Comparison of ENCODE assay signal across 9 mouse cellular contexts in genomic region chr9:72170235-72170634, GRCm38 (mm10). TPM values are rescaled to one million over a fixed set of nuclear protein-coding genes. Genes with fewer than 3 reads are reported as not detected.
DNase-seq lines count a peak whose midpoint lies in the region; ATAC-seq and TF ChIP-seq lines count a peak whose summit lies in the region.
"Had no signal": no experiment of that assay in that cellular context is flagged by ENCODE, and none has a peak within 500 bp of the region (broad histone marks: within the 10 kb centered on the region; RNA-seq: fewer than 3 reads in every experiment).

No protein-coding gene starts in this region.

- peaks cover 12% of the 10 kb centered on the region for H3K4me1 ChIP-seq in kidney, embryonic 16.5 days (ENCODE audit: insufficient read depth, low read length)
- peaks cover 15% of the 10 kb centered on the region for H3K4me1 ChIP-seq in embryonic facial prominence, embryonic 14.5 days (ENCODE audit: control insufficient read depth, insufficient read depth, low read length)
- peaks cover 5% of the 10 kb centered on the region for H3K4me1 ChIP-seq in intestine, postnatal 0 days (replicated peaks; ENCODE audit: control insufficient read depth, insufficient read depth, low read length)
- peaks cover 8% of the 10 kb centered on the region; the same call in 1 of the 2 replicates for H3K4me1 ChIP-seq in neural tube, embryonic 12.5 days

- no peak for TF ChIP-seq CTCF in intestine, postnatal 0 days (IDR thresholded peaks at IDR 0.05; ENCODE audit: low read depth)

- peak overlapping the region; percentile 69 for H3K4me2 ChIP-seq in kidney, embryonic 16.5 days (replicated peaks; ENCODE audit: low read depth, low read length)
- H3K4me2 ChIP-seq in embryonic facial prominence, embryonic 14.5 days (ENCODE audit: low read depth, low read length): peak overlapping the region; percentile 57
- peak overlapping the region; percentile 61 for H3K4me2 ChIP-seq in intestine, postnatal 0 days (replicated peaks; ENCODE audit: low read depth)
- H3K4me2 ChIP-seq in neural tube, embryonic 12.5 days (replicated peaks): peak overlapping the region; percentile 49

- peak overlapping the region; percentile 67 for H3K9ac ChIP-seq in kidney, embryonic 16.5 days (replicated peaks; ENCODE audit: low read length)
- H3K9ac ChIP-seq in embryonic facial prominence, embryonic 14.5 days (ENCODE audit: low read depth, low read length): peak overlapping the region; percentile 55
- peak overlapping the region; percentile 24 for H3K9ac ChIP-seq in intestine, postnatal 0 days (ENCODE audit: low read depth, low read length)
- H3K9ac ChIP-seq in neural tube, embryonic 12.5 days: no peak overlapping the region

- peak overlapping the region; percentile 44 for H3K4me3 ChIP-seq in kidney, embryonic 16.5 days (ENCODE audit: low read length)
- H3K4me3 ChIP-seq in embryonic facial prominence, embryonic 14.5 days (ENCODE audit: low read depth, low read length): peak overlapping the region; percentile 36
- H3K4me3 ChIP-seq in intestine, postnatal 0 days (ENCODE audit: low read depth, low read length): peak overlapping the region; percentile 26
- H3K4me3 ChIP-seq in neural tube, embryonic 12.5 days: peak overlapping the region; percentile 9; the same call in 1 of the 2 replicates

- WGBS in kidney, embryonic 16.5 days: 5% methylated on average over 9 of the region's 9 CpGs
- 7% methylated on average over 9 of the region's 9 CpGs for WGBS in embryonic facial prominence, embryonic 14.5 days
- WGBS in intestine, postnatal 0 days: 10% methylated on average over 9 of the region's 9 CpGs
- WGBS in neural tube, embryonic 12.5 days: 10% methylated on average over 9 of the region's 9 CpGs

- DNase-seq in kidney, postnatal 10 days: no peak
- DNase-seq in embryonic facial prominence, embryonic 14.5 days (ENCODE audit: low spot score): no peak
- no peak for DNase-seq in layer of hippocampus, postnatal 14 days (ENCODE audit: low spot score in 2 of 2)
- DNase-seq in thymus, postnatal 14 days: no peak
- DNase-seq: thymus, postnatal 4 days had no signal

- H3K36me3 ChIP-seq in kidney, embryonic 16.5 days (ENCODE audit: insufficient read depth, low read length): no peaks in the 10 kb centered on the region
- H3K36me3 ChIP-seq in embryonic facial prominence, embryonic 14.5 days (ENCODE audit: control insufficient read depth, insufficient read depth, low read length): no peaks in the 10 kb centered on the region
- H3K36me3 ChIP-seq in intestine, postnatal 0 days (ENCODE audit: control insufficient read depth, insufficient read depth): no peaks in the 10 kb centered on the region
- no peaks in the 10 kb centered on the region for H3K36me3 ChIP-seq in neural tube, embryonic 12.5 days

- H3K27me3 ChIP-seq in kidney, embryonic 16.5 days (ENCODE audit: insufficient read depth, low read length): no peaks in the 10 kb centered on the region
- no peaks in the 10 kb centered on the region for H3K27me3 ChIP-seq in embryonic facial prominence, embryonic 14.5 days (replicated peaks; ENCODE audit: control insufficient read depth, insufficient read depth, low read length)
- H3K27me3 ChIP-seq in intestine, postnatal 0 days (replicated peaks; ENCODE audit: control insufficient read depth, insufficient read depth, low read length): no peaks in the 10 kb centered on the region
- H3K27me3 ChIP-seq in neural tube, embryonic 12.5 days (replicated peaks): no peaks in the 10 kb centered on the region

- ATAC-seq in kidney, embryonic 16.5 days (ENCODE audit: low FRiP score, low TSS enrichment): no peak
- 0 out of 2 replicates have a peak, but pooled peaks have one; percentile 30 for ATAC-seq in embryonic facial prominence, embryonic 14.5 days (ENCODE audit: low read depth)
- ATAC-seq in intestine, postnatal 0 days: peak; percentile 60
- peak; percentile 65; the same call in 1 of the 2 replicates for ATAC-seq in neural tube, embryonic 12.5 days (ENCODE audit: low FRiP score, low read depth)
- ATAC-seq in monocyte, adult 5-6 weeks (replicated peaks; ENCODE audit: insufficient number of reproducible peaks, low FRiP score, low TSS enrichment, poor library complexity, severe bottlenecking): no peak

- no peaks in the 10 kb centered on the region for H3K9me3 ChIP-seq in kidney, embryonic 16.5 days (ENCODE audit: low read length)
- peaks cover 3% of the 10 kb centered on the region; the same call in 1 of the 2 replicates for H3K9me3 ChIP-seq in embryonic facial prominence, embryonic 14.5 days (ENCODE audit: control insufficient read depth, low read length)
- H3K9me3 ChIP-seq in intestine, postnatal 0 days (ENCODE audit: control insufficient read depth): no peaks in the 10 kb centered on the region
- no peaks in the 10 kb centered on the region for H3K9me3 ChIP-seq in neural tube, embryonic 12.5 days

- peak overlapping the region; percentile 44; the same call in 1 of the 2 replicates for H3K27ac ChIP-seq in kidney, embryonic 16.5 days (ENCODE audit: low read length)
- H3K27ac ChIP-seq in embryonic facial prominence, embryonic 14.5 days (replicated peaks; ENCODE audit: low read depth, low read length): peak overlapping the region; percentile 6; the same call in 1 of the 2 replicates
- H3K27ac ChIP-seq in intestine, postnatal 0 days (ENCODE audit: low read depth, low read length): no peak overlapping the region
- no peak overlapping the region for H3K27ac ChIP-seq in neural tube, embryonic 12.5 days

RNA-seq across cellular contexts. Expression of gene Tcf12, which starts 58.6 kb away (rescaled TPM):
- polyA plus RNA-seq in kidney, embryonic 16.5 days (2015; fragmentation: Nextera tagmentation; extraction: Ambion mirVana): 56.5 and 65.5 TPM in 2 replicates
- 106 and 118 TPM in 2 replicates for polyA plus RNA-seq in embryonic facial prominence, embryonic 14.5 days (2014; fragmentation: Nextera tagmentation; extraction: Ambion mirVana)
- 19.1 and 23.1 TPM in 2 replicates for polyA plus RNA-seq in intestine, postnatal 0 days (2015; fragmentation: Nextera tagmentation; extraction: Ambion mirVana)
- polyA plus RNA-seq in neural tube, embryonic 12.5 days (2016; fragmentation: Nextera tagmentation; extraction: Ambion mirVana): 197 and 213 TPM in 2 replicates
- total RNA-seq in layer of hippocampus, postnatal 14 days (2021): 10 to 100 TPM; 63.7 to 67.7 TPM
- total RNA-seq in monocyte, adult 5-6 weeks (2017): 33.0 to 73.0 TPM (median 36.9 TPM) in 3 replicates

Comparison
In these comparisons a context has a peak if more than half of its experiments do, and no peak if none do; other contexts are left out.
1. ATAC-seq: peak in embryonic facial prominence, embryonic 14.5 days (single experiment), intestine, postnatal 0 days (single experiment) and neural tube, embryonic 12.5 days (single experiment); none in kidney, embryonic 16.5 days (single experiment) and monocyte, adult 5-6 weeks (single experiment).
2. H3K27ac ChIP-seq: peak in kidney, embryonic 16.5 days (single experiment) and embryonic facial prominence, embryonic 14.5 days (single experiment); none in intestine, postnatal 0 days (single experiment) and neural tube, embryonic 12.5 days (single experiment).
3. Peak in every context shown above with its lines, with median percentiles within 50 percentile points of each other: H3K4me2 ChIP-seq and H3K4me3 ChIP-seq.